Mouse (Mus musculus) heart, embryonic 16.5 days (tissue): Measurements from ENCODE around the gene Pafah1b3. TPM values are rescaled to one million over a fixed set of nuclear protein-coding genes. Genes with fewer than 3 reads are reported as not detected.
A peak's percentile ranks its signal among the peaks of the same experiment; 100 is the strongest.

ENCODE experiments used
- ATAC-seq: fragments of 200-750 bp; cut with Nextera tagmentation; replicated peaks from 2 replicates; pipeline ENCODE4 v1.8.0; 2017; ENCODE audit warnings: moderate number of reproducible peaks; ENCODE audit not compliant: insufficient read depth, low FRiP score; ENCODE audit errors: extremely low read depth
- H3K27ac ChIP-seq: fragments of 300-500 bp; sonication (generic); 2 replicates; pipeline ENCODE4 v1.5.1; 2014; ENCODE audit warnings: mild to moderate bottlenecking, low read length, control low read depth, moderate library complexity
- H3K27me3 ChIP-seq: fragments of 300-500 bp; sonication (generic); 2 replicates; pipeline ENCODE4 v1.6.1; 2014; ENCODE audit warnings: low read length, mixed read lengths; ENCODE audit not compliant: control insufficient read depth, insufficient read depth
- H3K36me3 ChIP-seq: fragments of 300-500 bp; sonication (generic); 2 replicates; pipeline ENCODE4 v1.6.1; 2014; ENCODE audit not compliant: control insufficient read depth, insufficient read depth
- H3K4me1 ChIP-seq: fragments of 300-500 bp; sonication (generic); 2 replicates; pipeline ENCODE4 v1.6.1; 2014; ENCODE audit warnings: low read length, mixed read lengths; ENCODE audit not compliant: control insufficient read depth, insufficient read depth
- H3K4me2 ChIP-seq: fragments of 300-500 bp; sonication (generic); 2 replicates; pipeline ENCODE4 v1.6.1; 2014; ENCODE audit warnings: low read depth, mild to moderate bottlenecking, control low read depth, low read length
- H3K4me3 ChIP-seq: fragments of 300-500 bp; sonication (generic); 2 replicates; pipeline ENCODE4 v1.5.1; 2014; ENCODE audit warnings: mild to moderate bottlenecking, control low read depth, low read length
- H3K9ac ChIP-seq: fragments of 300-500 bp; sonication (generic); 2 replicates; pipeline ENCODE4 v1.6.1; 2014; ENCODE audit warnings: low read length, control low read depth
- H3K9me3 ChIP-seq: fragments of 300-500 bp; sonication (generic); replicated peaks from 2 replicates; pipeline ENCODE4 v1.6.1; 2016; ENCODE audit warnings: low read length; ENCODE audit not compliant: control insufficient read depth
- WGBS: fragments of 180-500 bp; shearing (Covaris S2); extraction: QIAGEN DNeasy Blood & Tissue Kit; methylation state at CpG from one replicate; pipeline ENCODE4 v1.1.7; 2014; 5-methylcytosine and 5-hydroxymethylcytosine counted together
- polyA plus RNA-seq: library from polyadenylated mRNA; unstranded; fragments of >200 nt; fragmentation: Nextera tagmentation; extraction: Ambion mirVana; gene quantifications from 2 replicates; pipeline ENCODE4 v1.2.1, GENCODE M21; 2015

Gene Pafah1b3
- polyA plus RNA-seq, 1 experiment from 2014 or later = 111 TPM

- peak; percentile 8 for ATAC-seq
- H3K36me3 ChIP-seq = peaks cover 4% of the 10 kb centered on the region; the same call in 1 of the 2 replicates
- WGBS = under 1% methylated on average over 6 of the region's 6 CpGs
- peak overlapping the region; percentile 91 for H3K9ac ChIP-seq
- peak overlapping the region; percentile 95 for H3K4me2 ChIP-seq
- H3K4me1 ChIP-seq = peaks cover 67% of the 10 kb centered on the region
- peak overlapping the region; percentile 100 for H3K27ac ChIP-seq
- H3K27me3 ChIP-seq = no peaks in the 10 kb centered on the region
- H3K9me3 ChIP-seq = no peaks in the 10 kb centered on the region
- peak overlapping the region; percentile 81 for H3K4me3 ChIP-seq
These were observed 17.7 kb downstream of the Pafah1b3 start for GRCm38 (mm10) chr7:25279861-25280791.

- H3K9ac ChIP-seq = peak overlapping the region; percentile 91
- peak overlapping the region; percentile 81 for H3K4me3 ChIP-seq
- peak overlapping the region; percentile 95 for H3K4me2 ChIP-seq
- H3K27me3 ChIP-seq = no peaks in the 10 kb centered on the region
- no peaks in the 10 kb centered on the region for H3K36me3 ChIP-seq
- H3K27ac ChIP-seq = peak overlapping the region; percentile 100
- WGBS = under 1% methylated on average over 43 of the region's 49 CpGs
- ATAC-seq = peak; percentile 23
- H3K4me1 ChIP-seq = peaks cover 70% of the 10 kb centered on the region
- no peaks in the 10 kb centered on the region for H3K9me3 ChIP-seq
These were observed 18.5 kb downstream of the Pafah1b3 start for GRCm38 (mm10) chr7:25279076-25279860.

DNA sequence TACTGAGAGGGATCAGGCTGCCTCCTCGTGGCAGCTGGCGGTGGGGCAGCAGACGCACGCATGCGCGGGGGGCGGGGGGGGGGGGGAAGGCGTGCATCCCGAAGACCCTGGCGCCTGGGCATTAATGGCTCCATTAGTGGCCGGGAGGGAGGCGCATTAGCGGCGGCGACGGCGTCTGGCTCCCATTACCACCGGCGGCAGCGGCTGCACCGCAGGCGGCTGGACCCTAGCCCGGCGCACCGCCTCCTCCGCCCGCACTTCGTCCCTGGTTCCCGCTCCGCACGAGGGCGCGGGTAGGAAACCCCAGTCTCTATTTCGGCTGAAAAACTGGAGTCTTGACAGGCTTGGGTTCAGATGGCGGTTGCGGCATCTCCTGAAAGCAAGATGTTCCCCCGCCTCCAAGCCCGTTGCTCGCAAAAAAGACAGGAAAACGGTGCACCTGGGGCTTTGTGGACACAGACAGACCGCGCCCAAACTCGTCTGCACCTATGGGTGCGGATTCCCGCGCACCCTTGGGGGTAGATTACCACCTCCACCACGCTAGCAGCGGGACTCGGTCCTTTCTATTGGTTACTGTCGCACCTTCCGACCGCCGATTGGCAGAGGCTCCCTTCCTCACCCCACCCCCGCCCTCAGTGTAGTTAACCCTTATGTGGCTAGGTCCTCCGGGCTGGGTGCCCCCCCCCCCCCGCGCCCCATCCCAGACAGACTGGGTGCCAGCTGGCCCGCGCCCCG lies 19.3 kb downstream of the Pafah1b3 start:
- no peaks in the 10 kb centered on the region for H3K9me3 ChIP-seq
- H3K4me3 ChIP-seq = peak overlapping the region; percentile 81
- peak; percentile 47 for ATAC-seq
- peak overlapping the region; percentile 91 for H3K9ac ChIP-seq
- no peaks in the 10 kb centered on the region for H3K36me3 ChIP-seq
- under 1% methylated on average over 53 of the region's 60 CpGs for WGBS
- peak overlapping the region; percentile 100 for H3K27ac ChIP-seq
- H3K4me1 ChIP-seq = peaks cover 69% of the 10 kb centered on the region
- H3K4me2 ChIP-seq = peak overlapping the region; percentile 95
- no peaks in the 10 kb centered on the region for H3K27me3 ChIP-seq

GRCm38 (mm10) chr7:25277998-25278340 lies 19.8 kb downstream of the Pafah1b3 start:
- Histone ChIP-seq H3K36me3 (no peaks in the 10 kb centered on the region), H3K27ac (peak overlapping the region; percentile 100), H3K9ac (peak overlapping the region; percentile 91), H3K27me3 (no peaks in the 10 kb centered on the region), H3K4me1 (peaks cover 66% of the 10 kb centered on the region), H3K9me3 (no peaks in the 10 kb centered on the region), H3K4me2 (peak overlapping the region; percentile 95), H3K4me3 (peak overlapping the region; percentile 81)
- no peak for ATAC-seq
- WGBS = 4% methylated on average over 4 of the region's 4 CpGs

DNA sequence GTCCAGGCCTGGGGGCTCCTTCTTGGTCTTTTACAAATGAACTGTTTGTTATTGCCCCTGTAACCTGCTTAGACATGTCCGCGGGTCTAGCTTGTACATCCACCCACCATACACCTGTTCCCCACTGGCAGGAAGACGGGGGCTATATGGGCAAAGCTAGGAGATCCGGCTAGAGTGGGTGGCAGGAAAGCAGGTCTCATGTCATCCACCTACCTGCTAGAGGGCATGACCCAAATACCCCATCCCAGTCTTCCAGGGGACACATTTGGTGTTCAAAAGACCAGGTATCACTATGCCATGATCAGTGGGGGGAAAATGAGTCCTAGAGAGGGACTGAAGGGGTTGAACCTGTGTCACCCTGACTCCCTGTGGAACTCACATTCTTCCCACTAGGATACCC lies 20.4 kb downstream of the Pafah1b3 start:
- 74% methylated on average over 4 of the region's 4 CpGs for WGBS
- Histone ChIP-seq H3K27me3 (no peaks in the 10 kb centered on the region), H3K9ac (peak overlapping the region; percentile 91), H3K9me3 (no peaks in the 10 kb centered on the region), H3K36me3 (no peaks in the 10 kb centered on the region), H3K4me1 (peaks cover 66% of the 10 kb centered on the region), H3K4me3 (no peak overlapping the region), H3K27ac (peak overlapping the region; percentile 100), H3K4me2 (peak overlapping the region; percentile 95)
- no peak for ATAC-seq

DNA sequence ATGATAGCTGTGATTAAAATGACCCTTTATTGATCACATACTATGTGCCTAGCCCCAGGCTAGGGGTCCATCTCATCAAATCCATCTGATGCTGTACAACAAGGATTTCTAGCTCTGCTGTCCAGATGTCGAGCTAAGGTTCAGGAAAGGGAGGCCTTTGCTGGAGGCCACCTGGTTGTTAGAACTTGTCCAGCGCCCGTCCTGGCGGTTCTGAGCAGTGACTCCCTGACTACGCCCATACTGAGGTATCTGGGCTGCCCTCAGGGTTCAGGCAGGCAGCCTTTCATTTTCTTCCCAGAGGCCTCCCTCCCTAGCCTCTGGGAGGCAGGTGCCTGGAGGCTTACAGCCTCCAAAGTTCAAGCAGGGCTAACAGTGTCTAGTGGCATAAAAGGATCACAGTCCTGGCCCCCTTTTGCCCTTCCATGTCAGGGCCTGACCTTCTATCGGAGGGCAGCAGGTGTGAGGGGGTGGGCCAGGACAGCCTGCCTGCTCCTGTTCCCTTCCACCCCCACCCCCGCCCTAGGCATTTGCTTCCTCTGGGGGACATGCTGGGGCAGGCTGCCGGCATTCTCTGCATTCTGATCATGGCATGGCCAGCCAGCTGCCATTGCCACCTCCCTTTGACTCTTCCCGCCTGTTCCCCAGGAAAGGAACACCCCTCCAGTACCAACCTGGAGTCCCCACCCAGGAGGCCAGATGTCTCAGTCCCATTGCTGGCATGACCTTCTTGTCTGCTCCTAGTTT lies 22.1 kb downstream of the Pafah1b3 start:
- H3K9ac ChIP-seq = peak overlapping the region; percentile 64

GRCm38 (mm10) chr7:25274996-25275395 lies 22.8 kb downstream of the Pafah1b3 start:
- H3K27ac ChIP-seq = peak overlapping the region; percentile 40
- H3K9ac ChIP-seq = peak overlapping the region; percentile 64; the same call in 1 of the 2 replicates
- H3K4me1 ChIP-seq = peaks cover 53% of the 10 kb centered on the region
- no peak overlapping the region for H3K4me2 ChIP-seq
- WGBS = 91% methylated on average over 3 of the region's 3 CpGs
- no peak for ATAC-seq
- H3K4me3 ChIP-seq = no peak overlapping the region
- H3K9me3 ChIP-seq = no peaks in the 10 kb centered on the region
- H3K36me3 ChIP-seq = 0 out of 2 replicates have a peak, but pooled peaks cover 5% of the 10 kb centered on the region
- no peaks in the 10 kb centered on the region for H3K27me3 ChIP-seq

More for the DNA sequence above, 22.1 kb downstream of the Pafah1b3 start:
- H3K36me3 ChIP-seq = 0 out of 2 replicates have a peak, but pooled peaks cover 5% of the 10 kb centered on the region
- no peak for ATAC-seq
- peak overlapping the region; percentile 7 for H3K4me2 ChIP-seq
- no peaks in the 10 kb centered on the region for H3K9me3 ChIP-seq
- WGBS = 36% methylated on average over 9 of the region's 9 CpGs
- H3K27ac ChIP-seq = peak overlapping the region; percentile 100
- H3K4me3 ChIP-seq = no peak overlapping the region
- H3K4me1 ChIP-seq = peaks cover 58% of the 10 kb centered on the region
- no peaks in the 10 kb centered on the region for H3K27me3 ChIP-seq

DNA sequence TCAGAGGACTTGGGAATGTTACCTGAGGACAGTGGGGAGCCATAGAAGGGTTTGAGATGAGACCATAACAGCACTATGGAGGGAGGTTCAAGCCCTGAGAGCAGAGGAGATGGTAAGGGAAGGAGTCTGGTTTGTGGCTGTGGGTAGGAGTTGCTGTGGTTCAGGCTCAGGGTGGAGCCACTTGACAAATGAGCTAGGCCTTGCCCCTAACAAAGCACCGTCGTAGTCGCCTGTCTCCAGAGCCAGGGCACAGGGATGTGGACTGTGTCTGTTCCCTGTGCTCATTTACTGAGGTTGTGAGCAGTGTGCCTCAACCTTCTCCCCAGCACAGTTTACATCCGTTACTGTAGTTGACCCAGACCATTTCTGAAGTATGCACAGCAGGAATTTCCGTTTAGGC lies 23.2 kb downstream of the Pafah1b3 start:
- 45% methylated on average over 5 of the region's 5 CpGs for WGBS

More for the DNA sequence above, 23.2 kb downstream of the Pafah1b3 start:
- H3K9ac ChIP-seq = peak overlapping the region; percentile 64; the same call in 1 of the 2 replicates
- H3K4me2 ChIP-seq = no peak overlapping the region
- H3K4me1 ChIP-seq = peaks cover 54% of the 10 kb centered on the region
- H3K36me3 ChIP-seq = 0 out of 2 replicates have a peak, but pooled peaks cover 5% of the 10 kb centered on the region
- H3K4me3 ChIP-seq = no peak overlapping the region
- no peaks in the 10 kb centered on the region for H3K9me3 ChIP-seq
- H3K27ac ChIP-seq = peak overlapping the region; percentile 40; the same call in 1 of the 2 replicates
- ATAC-seq = no peak
- no peaks in the 10 kb centered on the region for H3K27me3 ChIP-seq
